Mouse (Mus musculus): ENCODE data around the gene Lars2. TPM values are rescaled to one million over a fixed set of nuclear protein-coding genes. Genes with fewer than 3 reads are reported as not detected.
"Not testable (repeated sequence)": the region's sequence is repeated elsewhere in the genome, so short reads cannot be mapped to it uniquely, and the experiment has no call there.

Lars2 gene
- polyA plus RNA-seq, 1 experiment from 2014 or later: 785 TPM

- DNase-seq (ENCODE audit: low spot score): no peak
- no peaks in the 10 kb centered on the region for H3K9me3 ChIP-seq (replicated peaks)
- H3K36me3 ChIP-seq: no peaks in the 10 kb centered on the region
- peaks cover 17% of the 10 kb centered on the region for H3K4me1 ChIP-seq
- no peaks in the 10 kb centered on the region for H3K27me3 ChIP-seq (ENCODE audit: low read depth, poor library complexity, severe bottlenecking)
- 33% methylated on average over 9 of the region's 9 CpGs for WGBS
- H3K4me3 ChIP-seq: peak overlapping the region; percentile 85
- H3K27ac ChIP-seq: peak overlapping the region; percentile 86
These were observed 602 bp upstream of the Lars2 start for GRCm38 (mm10) chr9:123365942-123366707.

DNA sequence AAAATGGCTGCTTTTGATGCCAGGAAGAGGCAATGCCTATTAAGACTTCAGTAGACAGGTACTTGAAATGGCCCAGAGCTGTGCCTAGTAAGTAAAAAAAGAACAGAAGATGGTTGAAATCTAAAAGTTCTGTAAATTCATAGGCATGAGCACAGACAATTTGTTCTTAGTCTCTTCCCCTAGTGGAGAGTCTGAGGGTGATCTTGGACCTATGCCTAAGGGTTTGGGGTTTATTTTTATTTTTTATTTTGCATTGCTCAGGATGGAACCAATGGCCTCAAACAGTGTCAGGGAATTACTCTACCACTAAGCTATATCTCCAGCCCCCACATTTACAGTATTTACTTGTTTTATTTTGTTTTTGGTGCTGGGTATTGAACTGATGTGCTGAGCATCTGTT lies 909 bp downstream of the Lars2 start:
- DNase-seq (ENCODE audit: low spot score): no peak
- Histone ChIP-seq H3K4me3 (peak overlapping the region; percentile 85), H3K4me1 (peaks cover 17% of the 10 kb centered on the region), H3K36me3 (peaks cover 10% of the 10 kb centered on the region), H3K9me3 (replicated peaks) (no peaks in the 10 kb centered on the region), H3K27me3 (ENCODE audit: low read depth, poor library complexity, severe bottlenecking) (no peaks in the 10 kb centered on the region), H3K27ac (no peak overlapping the region)

DNA sequence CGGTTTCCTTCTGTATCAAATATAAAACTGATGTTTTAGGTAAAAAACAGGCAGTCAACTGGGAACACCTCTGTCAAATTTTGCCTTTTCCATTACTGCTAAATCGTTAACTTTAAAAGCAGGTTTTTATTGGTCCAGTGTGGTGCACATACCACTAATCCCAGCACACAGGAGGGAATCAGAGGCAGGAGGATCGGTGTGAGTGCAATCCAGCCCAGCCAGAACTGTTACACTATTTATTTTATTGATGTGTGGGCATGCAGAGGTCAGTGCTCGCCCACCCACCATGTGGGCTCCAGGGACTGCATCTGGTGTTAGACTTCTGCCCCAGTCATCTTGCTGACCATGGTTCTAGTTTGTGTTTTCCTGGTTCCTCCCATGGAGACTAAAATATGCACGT lies 15.7 kb downstream of the Lars2 start:
- DNase-seq (ENCODE audit: low spot score): no peak
- peak overlapping the region; percentile 10; the same call in 1 of the 2 replicates for H3K27ac ChIP-seq
- no peaks in the 10 kb centered on the region for H3K9me3 ChIP-seq (replicated peaks)
- H3K4me3 ChIP-seq: no peak overlapping the region
- peaks cover 23% of the 10 kb centered on the region for H3K4me1 ChIP-seq
- peaks cover 24% of the 10 kb centered on the region for H3K36me3 ChIP-seq
- no peaks in the 10 kb centered on the region for H3K27me3 ChIP-seq (ENCODE audit: low read depth, poor library complexity, severe bottlenecking)
- 60% methylated on average over 5 of the region's 5 CpGs for WGBS

GRCm38 (mm10) chr9:123384696-123385095 lies 18.0 kb downstream of the Lars2 start:
- Histone ChIP-seq H3K27me3 (ENCODE audit: low read depth, poor library complexity, severe bottlenecking) (no peaks in the 10 kb centered on the region), H3K4me3 (no peak overlapping the region), H3K4me1 (peaks cover 23% of the 10 kb centered on the region), H3K9me3 (replicated peaks) (no peaks in the 10 kb centered on the region), H3K36me3 (peaks cover 20% of the 10 kb centered on the region), H3K27ac (no peak overlapping the region)
- 85% methylated on average over 3 of the region's 3 CpGs for WGBS
- DNase-seq (ENCODE audit: low spot score): no peak

DNA sequence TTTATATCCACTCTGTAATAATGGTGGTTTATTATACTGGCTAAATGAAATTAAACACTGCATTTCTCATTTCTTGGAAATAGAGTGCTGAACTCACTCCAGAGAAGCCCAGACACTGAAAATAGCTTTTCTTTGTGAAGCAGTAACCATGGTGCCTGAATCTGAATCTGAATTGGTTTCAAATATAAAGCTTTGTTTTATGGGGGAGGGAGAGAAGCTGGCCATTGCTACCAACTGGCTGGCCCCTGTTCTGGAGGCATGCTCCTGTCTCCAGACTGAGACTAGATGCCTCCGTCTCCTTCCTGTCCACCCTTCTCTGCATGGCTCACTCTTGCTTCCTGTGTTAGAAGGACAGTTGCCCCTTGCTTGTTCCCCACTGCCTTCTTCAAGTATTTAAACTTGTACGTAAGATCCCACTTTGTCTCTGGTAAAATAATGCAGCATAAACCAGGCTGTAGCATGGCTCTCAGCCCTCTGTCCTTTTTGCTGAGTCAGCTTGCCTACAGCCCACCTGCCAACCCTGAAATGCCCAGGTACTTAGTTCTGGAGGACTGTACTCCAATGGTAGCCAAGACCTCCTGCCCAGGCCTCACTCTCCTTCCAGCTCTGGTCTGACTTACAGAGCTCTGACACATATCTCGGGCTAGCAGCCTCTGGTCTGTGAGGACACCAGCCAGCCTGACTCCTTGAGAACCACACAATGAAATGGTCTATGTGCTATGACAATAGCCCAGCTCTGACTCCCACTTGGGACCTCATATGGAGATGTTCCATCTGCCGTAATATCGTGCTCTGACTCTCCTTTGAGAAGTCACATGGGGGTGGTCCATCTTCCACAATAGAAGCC lies 18.8 kb downstream of the Lars2 start:
- peaks cover 21% of the 10 kb centered on the region for H3K36me3 ChIP-seq
- no peak overlapping the region for H3K4me3 ChIP-seq
- no peak overlapping the region for H3K27ac ChIP-seq
- H3K9me3 ChIP-seq (replicated peaks): no peaks in the 10 kb centered on the region
- DNase-seq (ENCODE audit: low spot score): no peak
- no peaks in the 10 kb centered on the region for H3K27me3 ChIP-seq (ENCODE audit: low read depth, poor library complexity, severe bottlenecking)
- WGBS: 93% methylated on average over 5 of the region's 5 CpGs
- H3K4me1 ChIP-seq: peaks cover 23% of the 10 kb centered on the region

DNA sequence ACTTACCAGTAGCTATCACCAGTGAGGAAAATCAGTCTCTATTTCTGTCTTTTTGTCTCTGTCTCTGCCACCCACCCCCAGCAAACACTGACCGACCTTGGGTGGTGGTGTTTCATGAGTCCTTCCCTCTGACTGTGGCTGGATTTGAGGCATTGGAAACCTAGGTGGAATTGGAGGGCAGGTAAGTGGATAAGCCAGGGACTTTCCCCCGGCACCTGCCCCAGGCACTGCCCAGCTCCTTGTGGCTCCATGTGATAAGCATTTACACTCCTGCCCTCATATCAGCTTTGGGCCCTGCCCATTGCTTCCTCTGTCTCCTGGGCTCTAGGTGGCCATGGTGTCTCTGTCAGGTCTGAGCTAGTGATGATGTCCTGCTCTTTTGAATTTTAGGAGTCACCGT lies 19.6 kb downstream of the Lars2 start:
- peaks cover 19% of the 10 kb centered on the region for H3K36me3 ChIP-seq
- H3K27me3 ChIP-seq (ENCODE audit: low read depth, poor library complexity, severe bottlenecking): no peaks in the 10 kb centered on the region
- H3K4me3 ChIP-seq: no peak overlapping the region
- peaks cover 23% of the 10 kb centered on the region for H3K4me1 ChIP-seq
- WGBS: 92% methylated on average over 3 of the region's 3 CpGs
- DNase-seq (ENCODE audit: low spot score): no peak
- no peak overlapping the region for H3K27ac ChIP-seq
- H3K9me3 ChIP-seq (replicated peaks): no peaks in the 10 kb centered on the region

GRCm38 (mm10) chr9:123388087-123389007 lies 21.6 kb downstream of the Lars2 start:
- DNase-seq (ENCODE audit: low spot score); H3K9me3 ChIP-seq (replicated peaks); H3K27ac ChIP-seq; H3K27me3 ChIP-seq (ENCODE audit: low read depth, poor library complexity, severe bottlenecking); H3K4me3 ChIP-seq: not testable (repeated sequence)
- H3K36me3 ChIP-seq: peaks cover 19% of the 10 kb centered on the region
- H3K4me1 ChIP-seq: peaks cover 10% of the 10 kb centered on the region; the same call in 1 of the 2 replicates
- WGBS: 95% methylated on average over 10 of the region's 21 CpGs

GRCm38 (mm10) chr9:123391140-123391849 lies 24.6 kb downstream of the Lars2 start:
- 78% methylated on average over 5 of the region's 5 CpGs for WGBS
- Histone ChIP-seq H3K9me3 (replicated peaks) (no peaks in the 10 kb centered on the region), H3K4me3 (no peak overlapping the region), H3K36me3 (peaks cover 17% of the 10 kb centered on the region), H3K27ac (no peak overlapping the region), H3K4me1 (no peaks in the 10 kb centered on the region), H3K27me3 (ENCODE audit: low read depth, poor library complexity, severe bottlenecking) (no peaks in the 10 kb centered on the region)
- no peak for DNase-seq (ENCODE audit: low spot score)

GRCm38 (mm10) chr9:123394856-123395255 lies 28.1 kb downstream of the Lars2 start:
- Histone ChIP-seq H3K9me3 (replicated peaks) (no peaks in the 10 kb centered on the region), H3K27me3 (ENCODE audit: low read depth, poor library complexity, severe bottlenecking) (no peaks in the 10 kb centered on the region), H3K27ac (no peak overlapping the region)

GRCm38 (mm10) chr9:123397701-123398100 lies 31.0 kb downstream of the Lars2 start:
- H3K36me3 ChIP-seq: 0 out of 2 replicates have a peak, but pooled peaks cover 3% of the 10 kb centered on the region
- H3K4me3 ChIP-seq: no peak overlapping the region
- no peak overlapping the region; the same call in 1 of the 2 replicates for H3K27ac ChIP-seq
- DNase-seq (ENCODE audit: low spot score): no peak
- H3K27me3 ChIP-seq (ENCODE audit: low read depth, poor library complexity, severe bottlenecking): no peaks in the 10 kb centered on the region
- WGBS: 78% methylated on average over 6 of the region's 6 CpGs
- H3K9me3 ChIP-seq (replicated peaks): no peaks in the 10 kb centered on the region
- no peaks in the 10 kb centered on the region for H3K4me1 ChIP-seq

More at GRCm38 (mm10) chr9:123394856-123395255, 28.1 kb downstream of the Lars2 start:
- 81% methylated on average over 6 of the region's 6 CpGs for whole genome bisulfite sequencing
- DNase-seq (ENCODE audit: low spot score): no peak
- Histone ChIP-seq H3K4me3 (no peak overlapping the region), H3K4me1 (no peaks in the 10 kb centered on the region), H3K36me3 (peaks cover 5% of the 10 kb centered on the region; the same call in 1 of the 2 replicates)

- Histone ChIP-seq H3K27ac (no peak overlapping the region), H3K27me3 (ENCODE audit: low read depth, poor library complexity, severe bottlenecking) (no peaks in the 10 kb centered on the region), H3K36me3 (no peaks in the 10 kb centered on the region), H3K4me3 (no peak overlapping the region), H3K9me3 (replicated peaks) (no peaks in the 10 kb centered on the region), H3K4me1 (no peaks in the 10 kb centered on the region)
- DNase-seq (ENCODE audit: low spot score): no peak
- WGBS: 93% methylated on average over 3 of the region's 3 CpGs
These were observed 35.5 kb downstream of the Lars2 start for GRCm38 (mm10) chr9:123402215-123402614.

DNA sequence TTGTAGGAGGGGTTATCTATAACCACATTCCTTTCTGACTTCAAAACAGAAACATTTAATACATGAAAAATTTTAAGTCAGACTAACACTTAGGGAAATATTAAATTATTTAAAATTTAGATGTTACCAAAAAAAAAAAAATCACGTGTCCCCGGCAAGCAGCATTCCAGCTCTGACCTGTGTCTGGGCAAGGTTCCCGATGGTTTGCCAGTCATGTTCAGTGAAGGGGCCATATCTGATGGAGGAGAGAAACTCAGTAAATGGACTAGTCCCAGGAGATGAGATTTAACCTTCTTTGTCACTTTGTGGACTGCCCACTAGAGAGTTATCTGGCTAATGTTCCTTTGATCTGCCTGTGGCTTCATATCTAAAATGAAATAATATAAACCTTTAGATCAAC lies 36.3 kb downstream of the Lars2 start:
- no peaks in the 10 kb centered on the region for H3K27me3 ChIP-seq (ENCODE audit: low read depth, poor library complexity, severe bottlenecking)
- no peak overlapping the region for H3K4me3 ChIP-seq

More for the DNA sequence above, 36.3 kb downstream of the Lars2 start:
- H3K27ac ChIP-seq: no peak overlapping the region
- H3K4me1 ChIP-seq: no peaks in the 10 kb centered on the region
- DNase-seq (ENCODE audit: low spot score): no peak
- no peaks in the 10 kb centered on the region for H3K9me3 ChIP-seq (replicated peaks)
- WGBS: 87% methylated on average over 3 of the region's 3 CpGs
- H3K36me3 ChIP-seq: no peaks in the 10 kb centered on the region

Data from limb, embryonic 10.5 days (tissue).